Mouse (Mus musculus) regulatory T cell (primary cell): ENCODE results near the gene Ugt1a2.
"Not testable (repeated sequence)": the region's sequence is repeated elsewhere in the genome, so short reads cannot be mapped to it uniquely, and the experiment has no call there.

Experiments used
- in situ Hi-C: fragments of 300-600 bp; cut with MboI, MseI; formaldehyde crosslinking; loops from one replicate; pipeline ENCODE4 v1.15.1; 2025; ENCODE audit warnings: high pct_unique_total_duplicates

Ugt1a2 gene

GRCm38 (mm10) chr1:88217144-88217543 is 16.7 kb downstream of the Ugt1a2 start:
- in situ Hi-C loops: no loop called here

- in situ Hi-C loops: no loop called here
These were observed 17.2 kb downstream of the Ugt1a2 start for GRCm38 (mm10) chr1:88217576-88217975.

- in situ Hi-C loops: no loop called here
These were observed 17.6 kb downstream of the Ugt1a2 start for GRCm38 (mm10) chr1:88218051-88218450.

- in situ Hi-C loops: no loop called here
These were observed 18.2 kb downstream of the Ugt1a2 start for GRCm38 (mm10) chr1:88218591-88218990.

- in situ Hi-C loops: no loop called here
These were observed 18.7 kb downstream of the Ugt1a2 start for GRCm38 (mm10) chr1:88219054-88219453.

- in situ Hi-C loops: no loop called here
These were observed 19.9 kb downstream of the Ugt1a2 start for GRCm38 (mm10) chr1:88220336-88220735.

- in situ Hi-C loops: no loop called here
These were observed 21.8 kb downstream of the Ugt1a2 start for GRCm38 (mm10) chr1:88222216-88222615.

GRCm38 (mm10) chr1:88223011-88223515 is 22.7 kb downstream of the Ugt1a2 start:
- in situ Hi-C loops: not testable (repeated sequence)

GRCm38 (mm10) chr1:88223591-88223990 is 23.2 kb downstream of the Ugt1a2 start:
- in situ Hi-C loops: no loop called here

- in situ Hi-C loops: no loop called here
These were observed 23.8 kb downstream of the Ugt1a2 start for GRCm38 (mm10) chr1:88224029-88224776.

GRCm38 (mm10) chr1:88225301-88225700 is 24.9 kb downstream of the Ugt1a2 start:
- in situ Hi-C loops: not testable (repeated sequence)

- in situ Hi-C loops: no loop called here
These were observed 25.3 kb downstream of the Ugt1a2 start for GRCm38 (mm10) chr1:88225741-88226140.

GRCm38 (mm10) chr1:88226670-88227379 is 26.4 kb downstream of the Ugt1a2 start, which contains the start of gene Mroh2a:
Gene Mroh2a, plus strand, starts transcription at chr1:88226986.
- in situ Hi-C loops: no loop called here

- in situ Hi-C loops: no loop called here
These were observed 27.1 kb downstream of the Ugt1a2 start for GRCm38 (mm10) chr1:88227482-88227881.

- in situ Hi-C loops: no loop called here
These were observed 27.7 kb downstream of the Ugt1a2 start for GRCm38 (mm10) chr1:88228121-88228520.

- in situ Hi-C loops: no loop called here
These were observed 29.2 kb downstream of the Ugt1a2 start for GRCm38 (mm10) chr1:88229566-88229965.

- in situ Hi-C loops: no loop called here
These were observed 29.6 kb downstream of the Ugt1a2 start for GRCm38 (mm10) chr1:88229986-88230385.

GRCm38 (mm10) chr1:88230421-88230820 is 30.0 kb downstream of the Ugt1a2 start:
- in situ Hi-C loops: no loop called here

- in situ Hi-C loops: no loop called here
These were observed 30.8 kb downstream of the Ugt1a2 start for GRCm38 (mm10) chr1:88230981-88231802.

GRCm38 (mm10) chr1:88231803-88232499 is 31.6 kb downstream of the Ugt1a2 start:
- in situ Hi-C loops: no loop called here

- in situ Hi-C loops: no loop called here
These were observed 32.4 kb downstream of the Ugt1a2 start for GRCm38 (mm10) chr1:88232664-88233380.
